Mouse (Mus musculus) hindbrain, embryonic 11.5 days (tissue): ENCODE measurements around the gene Lpp. TPM values are rescaled to one million over a fixed set of nuclear protein-coding genes. Genes with fewer than 3 reads are reported as not detected.

ENCODE experiments used
- ATAC-seq: fragments of 200-750 bp; cut with Nextera tagmentation; 2 replicates; pipeline ENCODE4 v1.8.0; 2017; ENCODE audit warnings: mild to moderate bottlenecking, moderate TSS enrichment, moderate library complexity; ENCODE audit not compliant: low FRiP score
- DNase-seq: peaks from one replicate; pipeline ENCODE4 v3.0.0-alpha.2; 2015; ENCODE audit warnings: low spot score
- H3K27ac ChIP-seq: fragments of 300-500 bp; sonication (generic); 2 replicates; pipeline ENCODE4 v1.5.1; 2014; ENCODE audit warnings: mild to moderate bottlenecking, low read depth, low read length
- H3K27me3 ChIP-seq: fragments of 300-500 bp; sonication (generic); 2 replicates; pipeline ENCODE4 v1.6.1; 2014; ENCODE audit warnings: mild to moderate bottlenecking, low read length, moderate library complexity, mixed read lengths; ENCODE audit not compliant: control insufficient read depth, insufficient read depth
- H3K36me3 ChIP-seq: fragments of 300-500 bp; sonication (generic); 2 replicates; pipeline ENCODE4 v1.6.1; 2014; ENCODE audit warnings: mild to moderate bottlenecking, low read length, moderate library complexity, mixed read lengths; ENCODE audit not compliant: control insufficient read depth, insufficient read depth
- H3K4me1 ChIP-seq: fragments of 300-500 bp; sonication (generic); replicated peaks from 2 replicates; pipeline ENCODE4 v1.6.1; 2014; ENCODE audit warnings: low read length, mixed read lengths; ENCODE audit not compliant: control insufficient read depth, insufficient read depth
- H3K4me2 ChIP-seq: fragments of 300-500 bp; sonication (generic); replicated peaks from 2 replicates; pipeline ENCODE4 v1.6.1; 2014; ENCODE audit warnings: mild to moderate bottlenecking, low read depth, low read length
- H3K4me3 ChIP-seq: fragments of 300-500 bp; sonication (generic); 2 replicates; pipeline ENCODE4 v1.5.1; 2014; ENCODE audit warnings: low read depth, low read length
- H3K9ac ChIP-seq: fragments of 300-500 bp; sonication (generic); 2 replicates; pipeline ENCODE4 v1.6.1; 2014; ENCODE audit warnings: low read depth, low read length
- H3K9me3 ChIP-seq: fragments of 300-500 bp; sonication (generic); 2 replicates; pipeline ENCODE4 v1.6.1; 2016; ENCODE audit warnings: low read length; ENCODE audit not compliant: control insufficient read depth
- WGBS: fragments of 180-500 bp; shearing (Covaris S2); extraction: QIAGEN DNeasy Blood & Tissue Kit; methylation state at CpG from one replicate; pipeline ENCODE4 v1.1.7; 2014; 5-methylcytosine and 5-hydroxymethylcytosine counted together
- polyA plus RNA-seq: library from polyadenylated mRNA; unstranded; fragments of >200 nt; fragmentation: Nextera tagmentation; extraction: Ambion mirVana; gene quantifications from 2 replicates; pipeline ENCODE4 v1.2.1, GENCODE M21; 2014

Lpp gene
- polyA plus RNA-seq, 1 experiment from 2014 or later = 25.1 TPM

DNA sequence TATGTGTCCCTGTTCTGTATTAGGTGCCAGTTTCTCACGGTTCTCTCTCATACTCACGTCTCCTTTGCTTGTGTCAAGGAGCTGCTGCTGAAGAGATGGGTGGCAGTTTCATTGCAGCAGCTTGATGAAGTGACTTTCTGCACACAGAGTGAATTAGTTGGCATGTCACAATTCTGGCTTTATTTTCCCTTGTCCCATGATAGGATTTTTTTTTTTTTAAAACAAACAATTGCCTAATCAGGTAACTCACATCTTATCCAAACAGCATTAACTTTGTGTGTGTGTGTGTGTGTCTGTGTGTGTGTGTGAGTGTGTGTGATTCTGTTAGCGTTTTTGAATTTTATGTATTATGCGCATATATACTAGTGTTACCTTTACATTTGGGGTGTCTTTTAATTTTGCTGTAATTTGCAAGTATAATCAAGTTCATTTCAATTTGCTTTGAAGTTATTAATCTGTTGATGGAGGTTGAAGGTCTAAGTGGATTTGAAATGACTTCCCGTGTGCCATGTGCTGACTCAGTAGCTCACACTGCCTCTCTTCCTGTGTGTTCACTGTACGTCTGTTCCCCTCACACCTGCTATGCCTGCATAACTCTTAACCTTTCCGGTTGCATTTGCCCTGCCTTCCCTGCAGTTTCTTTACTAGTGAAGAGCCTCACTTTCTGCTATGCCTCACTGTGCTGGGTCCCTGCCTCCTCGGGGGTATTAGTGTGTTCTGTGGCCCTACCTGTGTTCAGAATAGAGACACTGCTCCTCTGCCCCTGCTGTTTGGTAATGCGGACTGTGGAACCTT is 247.9 kb downstream of the Lpp start:
- Histone ChIP-seq H3K36me3 (no peaks in the 10 kb centered on the region), H3K27me3 (no peaks in the 10 kb centered on the region), H3K27ac (no peak overlapping the region), H3K9ac (no peak overlapping the region), H3K9me3 (no peaks in the 10 kb centered on the region), H3K4me3 (no peak overlapping the region), H3K4me2 (no peak overlapping the region), H3K4me1 (no peaks in the 10 kb centered on the region)
- 90% methylated on average over 9 of the region's 9 CpGs for WGBS
- DNase-seq = no peak
- ATAC-seq = no peak

DNA sequence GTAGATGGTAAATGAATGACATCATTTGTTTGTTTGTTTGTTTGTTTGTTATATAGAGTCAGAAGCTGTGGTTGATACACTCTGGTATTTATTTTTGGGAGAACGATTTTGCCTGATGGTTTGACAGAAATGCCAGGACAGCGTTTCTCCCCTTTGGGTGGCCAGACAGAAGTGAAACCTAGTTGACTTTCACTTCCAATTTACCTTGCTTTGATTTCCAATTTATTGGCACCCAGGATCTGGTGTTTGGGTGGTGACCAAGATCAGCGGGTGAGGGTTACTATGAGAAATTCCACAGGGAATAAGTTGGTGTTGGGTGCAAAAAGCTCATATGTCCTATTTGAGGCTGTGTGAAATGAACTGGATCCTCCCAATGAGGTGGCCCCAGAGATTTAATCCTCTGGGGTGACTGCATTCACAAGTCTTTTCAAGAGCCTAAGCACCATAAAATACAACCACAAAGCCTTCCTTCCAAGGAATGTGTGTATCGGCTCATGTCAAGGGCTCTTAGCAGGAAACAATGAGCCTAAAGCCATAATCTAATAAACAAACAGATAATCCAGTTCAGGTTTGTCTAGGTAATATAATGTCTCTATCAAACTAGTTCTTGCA is 249.8 kb downstream of the Lpp start:
- Histone ChIP-seq H3K4me1 (no peaks in the 10 kb centered on the region), H3K27me3 (no peaks in the 10 kb centered on the region), H3K4me3 (no peak overlapping the region), H3K27ac (no peak overlapping the region), H3K9me3 (no peaks in the 10 kb centered on the region), H3K9ac (no peak overlapping the region), H3K4me2 (no peak overlapping the region), H3K36me3 (no peaks in the 10 kb centered on the region)
- ATAC-seq (no peak), DNase-seq (no peak)
- 91% methylated on average over 4 of the region's 4 CpGs for WGBS

DNA sequence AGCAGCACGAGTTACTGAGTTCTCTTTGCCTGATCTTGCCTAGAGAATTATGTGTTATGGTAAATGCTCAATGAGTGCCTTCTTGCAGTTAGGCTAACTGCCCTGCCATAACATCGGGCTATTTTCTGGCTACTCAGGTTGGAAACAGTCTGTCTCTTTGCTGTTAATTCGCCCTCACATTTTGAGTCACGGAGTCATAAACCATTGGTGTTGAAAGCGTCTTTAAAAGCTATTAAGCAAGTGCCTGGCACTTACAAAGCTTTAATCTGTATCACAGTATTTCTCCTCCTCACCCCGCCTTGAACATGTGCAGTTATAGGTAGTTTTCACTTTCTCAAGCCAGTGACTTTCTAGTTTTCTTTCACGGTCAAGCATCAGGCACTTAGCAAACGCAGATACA is 250.8 kb downstream of the Lpp start:
- H3K9ac ChIP-seq = no peak overlapping the region
- DNase-seq = no peak
- H3K4me1 ChIP-seq = no peaks in the 10 kb centered on the region
- 95% methylated on average over 8 of the region's 8 CpGs for WGBS
- no peak for ATAC-seq
- no peaks in the 10 kb centered on the region for H3K27me3 ChIP-seq
- no peak overlapping the region for H3K4me3 ChIP-seq
- no peaks in the 10 kb centered on the region for H3K36me3 ChIP-seq
- H3K4me2 ChIP-seq = no peak overlapping the region
- H3K9me3 ChIP-seq = no peaks in the 10 kb centered on the region
- no peak overlapping the region for H3K27ac ChIP-seq

DNA sequence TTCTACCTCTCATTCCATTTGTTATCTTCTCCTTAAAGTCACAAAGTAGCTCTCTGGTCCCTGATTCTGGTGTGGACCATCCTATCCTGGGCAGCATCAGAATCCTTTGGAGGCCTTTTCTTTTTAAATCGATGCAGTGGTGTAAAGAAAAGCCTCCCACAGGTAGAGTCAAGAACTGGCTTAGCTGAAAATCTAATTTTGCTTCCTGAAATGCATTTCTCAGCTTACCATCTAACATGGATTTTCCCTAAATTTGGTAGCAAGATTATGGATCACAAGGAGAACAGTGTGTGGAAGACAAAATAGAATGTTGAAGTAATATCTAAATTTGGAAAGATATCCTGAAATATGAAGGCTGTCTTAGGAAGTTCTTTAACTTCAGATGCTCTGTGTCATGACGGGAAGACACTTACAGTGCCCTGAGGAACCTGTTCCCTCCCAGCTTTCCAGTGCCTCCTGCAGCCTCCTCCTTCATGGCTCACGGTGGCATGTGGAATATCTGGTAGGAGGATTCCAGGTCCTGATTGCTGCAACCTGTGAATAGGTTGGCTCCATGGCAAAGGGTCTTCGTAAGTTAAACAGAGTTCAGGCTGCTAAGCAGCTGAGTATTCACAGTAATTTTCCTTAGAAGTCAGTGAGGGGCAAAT is 251.6 kb downstream of the Lpp start:
- no peak overlapping the region for H3K4me3 ChIP-seq
- H3K36me3 ChIP-seq = no peaks in the 10 kb centered on the region
- no peak overlapping the region for H3K9ac ChIP-seq
- ATAC-seq = no peak
- H3K4me2 ChIP-seq = no peak overlapping the region
- WGBS = 90% methylated on average over 4 of the region's 4 CpGs
- H3K27me3 ChIP-seq = no peaks in the 10 kb centered on the region
- no peak for DNase-seq
- no peaks in the 10 kb centered on the region for H3K4me1 ChIP-seq
- no peaks in the 10 kb centered on the region for H3K9me3 ChIP-seq
- H3K27ac ChIP-seq = no peak overlapping the region

- H3K4me3 ChIP-seq = no peak overlapping the region
- H3K27me3 ChIP-seq = no peaks in the 10 kb centered on the region
- H3K36me3 ChIP-seq = no peaks in the 10 kb centered on the region
- H3K9ac ChIP-seq = no peak overlapping the region
- no peaks in the 10 kb centered on the region for H3K9me3 ChIP-seq
- no peak for ATAC-seq
- no peak for DNase-seq
- H3K4me1 ChIP-seq = no peaks in the 10 kb centered on the region
- no peak overlapping the region for H3K4me2 ChIP-seq
- no peak overlapping the region for H3K27ac ChIP-seq
- WGBS = 89% methylated on average over 6 of the region's 6 CpGs
These were observed 252.7 kb downstream of the Lpp start for GRCm38 (mm10) chr16:24645906-24646603.

DNA sequence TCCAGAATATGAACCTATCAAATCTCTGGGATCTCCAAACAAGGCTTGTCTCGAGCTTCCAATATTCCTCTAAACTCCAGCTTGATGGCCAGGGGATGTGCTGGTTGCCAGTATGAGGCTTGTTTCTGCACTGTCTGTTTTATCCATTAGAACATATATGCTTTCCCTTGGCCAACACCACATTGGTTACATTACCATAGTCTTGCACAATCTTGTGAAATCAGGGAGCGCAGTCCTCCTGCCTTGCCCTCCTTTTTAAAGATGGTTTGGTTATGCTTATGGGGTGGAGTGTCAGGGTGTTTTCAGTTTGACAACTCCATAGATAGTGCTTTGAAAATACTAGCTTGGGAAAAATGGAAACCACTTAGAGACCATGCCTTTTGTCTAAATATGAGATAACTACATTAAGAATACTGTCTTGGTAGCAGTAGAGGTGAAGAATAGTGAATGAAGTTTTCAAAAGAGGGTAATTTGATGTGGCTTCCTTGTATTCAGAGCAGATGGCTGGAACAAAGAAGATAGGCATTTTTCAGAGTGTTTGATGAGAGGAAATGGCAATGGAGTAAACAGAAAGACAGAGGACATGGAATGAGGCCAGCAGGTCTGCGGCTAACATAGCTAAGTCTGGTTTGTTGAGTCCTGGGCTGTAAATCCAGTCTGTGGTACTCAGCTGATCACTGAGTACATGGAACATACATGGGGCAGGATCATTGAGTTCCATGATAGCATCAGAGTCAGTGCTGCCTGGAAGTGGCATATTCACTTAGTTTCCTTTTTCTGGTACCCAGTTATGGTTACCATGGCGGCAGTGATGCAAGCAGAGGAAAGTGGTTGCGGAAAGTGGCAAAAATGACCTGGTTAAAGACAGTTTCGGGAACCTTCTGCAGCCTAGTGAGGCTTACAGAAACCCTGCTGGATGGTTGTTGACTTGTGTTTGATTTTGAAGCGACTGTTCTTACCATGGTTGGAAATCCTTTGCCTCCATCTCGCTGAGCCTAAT is 258.6 kb downstream of the Lpp start:
- Histone ChIP-seq H3K4me1 (no peaks in the 10 kb centered on the region), H3K9ac (no peak overlapping the region), H3K36me3 (no peaks in the 10 kb centered on the region), H3K4me3 (no peak overlapping the region), H3K27ac (no peak overlapping the region), H3K27me3 (no peaks in the 10 kb centered on the region), H3K4me2 (no peak overlapping the region), H3K9me3 (no peaks in the 10 kb centered on the region)
- 89% methylated on average over 8 of the region's 8 CpGs for WGBS
- no peak for DNase-seq
- no peak for ATAC-seq

- 85% methylated on average over 5 of the region's 5 CpGs for WGBS
- H3K36me3 ChIP-seq = no peaks in the 10 kb centered on the region
These were observed 259.7 kb downstream of the Lpp start for GRCm38 (mm10) chr16:24653041-24653440.

GRCm38 (mm10) chr16:24655116-24655515 is 261.8 kb downstream of the Lpp start:
- ATAC-seq (no peak), DNase-seq (no peak)
- Histone ChIP-seq H3K4me1 (no peaks in the 10 kb centered on the region), H3K9ac (no peak overlapping the region), H3K9me3 (no peaks in the 10 kb centered on the region), H3K4me3 (no peak overlapping the region), H3K4me2 (no peak overlapping the region), H3K27ac (no peak overlapping the region), H3K36me3 (no peaks in the 10 kb centered on the region), H3K27me3 (no peaks in the 10 kb centered on the region)
- 90% methylated on average over 3 of the region's 3 CpGs for WGBS

More at GRCm38 (mm10) chr16:24653041-24653440, 259.7 kb downstream of the Lpp start:
- Histone ChIP-seq H3K27me3 (no peaks in the 10 kb centered on the region), H3K9ac (no peak overlapping the region), H3K4me3 (no peak overlapping the region), H3K4me1 (no peaks in the 10 kb centered on the region), H3K9me3 (no peaks in the 10 kb centered on the region), H3K27ac (no peak overlapping the region), H3K4me2 (no peak overlapping the region)
- DNase-seq = no peak
- no peak for ATAC-seq
